Mouse (Mus musculus): ENCODE measurements around the gene Scarb1.

GRCm38 (mm10) chr5:125269836-125270235 lies 71.1 kb downstream of the Scarb1 start:
- TF ChIP-seq CTCF (IDR thresholded peaks at IDR 0.05) (peak; percentile 48), EP300 (IDR thresholded peaks at IDR 0.05) (no peak)

All from lung, postnatal 0 days (tissue).